Mouse (Mus musculus) heart, embryonic 14.5 days (tissue): ENCODE measurements at regions not wholly inside any gene's neighbourhood (a gene's known extent, or its start where the extent isn't known, plus 50 kb on each side); places are given as distances from the start of the nearest gene placed in this dataset.

Experiments used
- ATAC-seq: fragments of 200-750 bp; cut with Nextera tagmentation; 2 replicates; pipeline ENCODE4 v1.8.0; 2017; ENCODE audit warnings: low read depth, moderate TSS enrichment; ENCODE audit not compliant: insufficient number of reproducible peaks, insufficient read depth, low FRiP score
- H3K27ac ChIP-seq, 2 experiments: fragments of 200-500 bp in 1 of 2; fragments of 300-500 bp in 1 of 2; sonication (generic) in 1 of 2; replicated peaks in 1 of 2; 2 replicates each; pipeline ENCODE4 v1.5.1; 2012 to 2014; ENCODE audit warnings: low read depth in 2 of 2, low read length in 2 of 2, control low read depth in 1 of 2, mild to moderate bottlenecking in 1 of 2, mixed read lengths in 1 of 2; ENCODE audit not compliant: control insufficient read depth in 1 of 2, insufficient read depth in 1 of 2
- H3K27me3 ChIP-seq: fragments of 300-500 bp; sonication (generic); 2 replicates; pipeline ENCODE4 v1.6.1; 2014; ENCODE audit warnings: mild to moderate bottlenecking, low read length, control low read depth; ENCODE audit not compliant: control insufficient read depth, insufficient read depth
- H3K36me3 ChIP-seq: fragments of 300-500 bp; sonication (generic); 2 replicates; pipeline ENCODE4 v1.6.1; 2014; ENCODE audit warnings: mild to moderate bottlenecking, control low read depth, low read length, mixed read lengths; ENCODE audit not compliant: control insufficient read depth, insufficient read depth
- H3K4me1 ChIP-seq, 2 experiments: fragments of 200-500 bp in 1 of 2; fragments of 300-500 bp in 1 of 2; sonication (generic) in 1 of 2; 2 replicates each; pipeline ENCODE4 v1.6.1; 2012 to 2014; ENCODE audit warnings: low read length in 2 of 2, control low read depth in 1 of 2, mixed read lengths in 1 of 2; ENCODE audit not compliant: control insufficient read depth in 2 of 2, insufficient read depth in 2 of 2
- H3K4me2 ChIP-seq: fragments of 300-500 bp; sonication (generic); 2 replicates; pipeline ENCODE4 v1.6.1; 2014; ENCODE audit warnings: mild to moderate bottlenecking, low read length
- H3K4me3 ChIP-seq, 2 experiments: fragments of 200-500 bp in 1 of 2; fragments of 300-500 bp in 1 of 2; sonication (generic) in 1 of 2; 2 replicates each; pipeline ENCODE4 v1.5.1; 2012 to 2014; ENCODE audit warnings: low read length in 2 of 2, mild to moderate bottlenecking in 2 of 2, control low read depth in 1 of 2, low read depth in 1 of 2, moderate library complexity in 1 of 2; ENCODE audit not compliant: control insufficient read depth in 1 of 2, insufficient read depth in 1 of 2
- H3K9ac ChIP-seq: fragments of 300-500 bp; sonication (generic); 2 replicates; pipeline ENCODE4 v1.6.1; 2014; ENCODE audit warnings: mild to moderate bottlenecking, low read length
- H3K9me3 ChIP-seq: fragments of 300-500 bp; sonication (generic); 2 replicates; pipeline ENCODE4 v1.6.1; 2016; ENCODE audit warnings: low read length, control low read depth; ENCODE audit not compliant: control insufficient read depth
- WGBS: fragments of 180-500 bp; shearing (Covaris S2); extraction: QIAGEN DNeasy Blood & Tissue Kit; methylation state at CpG from one replicate; pipeline ENCODE4 v1.1.7; 2014; 5-methylcytosine and 5-hydroxymethylcytosine counted together

DNA sequence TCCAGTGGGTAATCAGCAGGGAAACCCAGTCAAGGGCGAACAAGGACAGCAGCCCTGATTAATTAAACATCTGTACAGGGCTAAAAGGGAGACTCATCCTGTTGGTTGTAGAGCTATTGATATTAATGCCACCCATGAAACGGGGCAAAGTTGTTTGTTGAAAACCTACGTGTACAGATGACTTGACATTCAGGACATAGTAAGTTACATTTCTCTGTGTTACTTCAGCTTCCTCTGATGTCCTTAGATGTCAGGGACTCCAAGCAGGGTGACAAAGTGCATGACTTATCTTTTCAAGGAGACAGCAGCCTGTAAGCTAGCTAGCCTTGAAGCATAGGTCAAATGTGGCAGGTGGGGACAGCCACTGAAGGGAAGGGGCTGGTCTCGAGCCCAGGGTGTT, 390.5 kb downstream of the Ccdc171 start:
- 62% methylated on average over 4 of the region's 4 CpGs for WGBS
- ATAC-seq, result no peak
- no peak overlapping the region for H3K27ac ChIP-seq
- H3K27me3 ChIP-seq, result no peaks in the 10 kb centered on the region
- H3K4me3 ChIP-seq, result no peak overlapping the region
- no peak overlapping the region for H3K4me2 ChIP-seq
- H3K4me1 ChIP-seq, result no peaks in the 10 kb centered on the region
- H3K9me3 ChIP-seq, result no peaks in the 10 kb centered on the region
- no peak overlapping the region for H3K9ac ChIP-seq
- H3K36me3 ChIP-seq, result no peaks in the 10 kb centered on the region

DNA sequence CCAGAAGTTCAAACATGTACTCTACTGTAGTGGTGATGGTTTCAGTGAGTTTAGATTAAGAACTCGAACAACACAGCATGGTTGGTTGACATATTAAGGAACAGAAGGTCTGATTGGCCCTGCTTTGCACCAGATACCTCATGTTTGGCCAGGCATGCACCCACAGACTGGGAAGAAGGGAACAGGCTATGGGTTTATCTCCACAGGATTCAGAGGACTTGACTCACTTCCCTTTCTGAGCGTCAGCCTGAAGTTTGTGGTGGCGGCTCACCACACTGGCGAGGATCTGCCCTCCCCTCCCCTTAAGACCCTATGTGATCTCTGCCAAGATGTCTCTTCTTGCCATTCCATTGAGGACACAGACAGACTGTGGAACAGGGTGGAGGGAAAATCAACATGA, 391.7 kb downstream of the Ccdc171 start:
- H3K9me3 ChIP-seq, result peaks cover 3% of the 10 kb centered on the region; the same call in 1 of the 2 replicates
- H3K9ac ChIP-seq, result no peak overlapping the region
- no peaks in the 10 kb centered on the region for H3K4me1 ChIP-seq
- no peak overlapping the region for H3K27ac ChIP-seq
- no peaks in the 10 kb centered on the region for H3K36me3 ChIP-seq
- 68% methylated on average over 4 of the region's 4 CpGs for WGBS
- H3K27me3 ChIP-seq, result no peaks in the 10 kb centered on the region
- no peak overlapping the region for H3K4me2 ChIP-seq
- no peak overlapping the region for H3K4me3 ChIP-seq
- no peak for ATAC-seq

DNA sequence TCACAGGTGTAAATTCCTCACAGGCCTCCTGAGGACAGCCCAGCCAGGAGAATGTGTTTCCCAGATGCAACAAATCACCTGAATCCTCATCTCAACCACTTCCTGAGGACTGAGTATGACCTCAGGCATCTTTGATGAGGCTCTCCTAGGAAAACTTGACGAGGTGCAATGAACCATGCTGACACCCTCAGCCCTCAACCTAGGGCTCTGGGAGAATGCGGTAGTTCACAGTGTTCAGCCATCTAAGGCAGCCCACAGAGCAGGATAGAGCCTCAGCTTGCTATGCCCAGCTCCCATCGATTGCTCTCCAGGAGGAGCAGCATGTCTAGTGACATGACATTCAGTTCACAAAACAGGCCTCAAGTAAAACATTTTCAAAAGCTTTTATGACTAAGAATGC, 392.7 kb downstream of the Ccdc171 start:
- 85% methylated on average over 3 of the region's 3 CpGs for WGBS
- Histone ChIP-seq H3K27ac (no peak overlapping the region), H3K9me3 (peaks cover 5% of the 10 kb centered on the region; the same call in 1 of the 2 replicates), H3K4me3 (no peak overlapping the region), H3K9ac (no peak overlapping the region), H3K27me3 (no peaks in the 10 kb centered on the region), H3K4me1 (no peaks in the 10 kb centered on the region), H3K4me2 (no peak overlapping the region), H3K36me3 (no peaks in the 10 kb centered on the region)
- ATAC-seq, result no peak

DNA sequence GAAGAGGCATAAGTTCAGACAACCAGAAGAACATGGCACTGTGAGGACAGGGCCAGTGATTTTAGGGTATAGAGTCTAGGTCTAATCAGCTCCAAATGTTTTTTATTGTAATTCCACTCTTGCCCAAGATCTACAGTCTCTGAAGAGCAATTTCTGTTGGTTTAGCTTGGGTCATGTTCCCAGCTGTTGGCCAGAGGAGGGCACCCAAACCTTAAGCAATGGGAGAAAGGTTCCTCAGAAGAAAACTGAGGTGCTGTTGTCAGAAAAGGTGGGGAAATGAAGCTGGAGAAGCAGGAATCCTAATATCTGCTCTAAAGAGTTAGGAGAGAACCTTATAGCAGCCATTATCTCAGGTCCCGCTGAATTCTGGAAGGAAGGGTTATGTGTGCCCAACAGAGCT, 393.7 kb downstream of the Ccdc171 start:
- no peaks in the 10 kb centered on the region for H3K4me1 ChIP-seq
- H3K4me3 ChIP-seq, result no peak overlapping the region
- no peaks in the 10 kb centered on the region for H3K27me3 ChIP-seq
- H3K4me2 ChIP-seq, result no peak overlapping the region
- no peak overlapping the region for H3K9ac ChIP-seq
- WGBS, result 29% methylated on average over 1 of the region's 1 CpGs
- ATAC-seq, result no peak
- H3K27ac ChIP-seq, result no peak overlapping the region
- peaks cover 5% of the 10 kb centered on the region; the same call in 1 of the 2 replicates for H3K9me3 ChIP-seq
- no peaks in the 10 kb centered on the region for H3K36me3 ChIP-seq

GRCm38 (mm10) chr4:83925118-83925842, 399.9 kb downstream of the Ccdc171 start:
- ATAC-seq, result no peak
- WGBS, result 55% methylated on average over 8 of the region's 8 CpGs
- Histone ChIP-seq H3K27me3 (no peaks in the 10 kb centered on the region), H3K4me1 (no peaks in the 10 kb centered on the region), H3K9ac (no peak overlapping the region), H3K4me2 (no peak overlapping the region), H3K36me3 (no peaks in the 10 kb centered on the region), H3K4me3 (no peak overlapping the region), H3K27ac (no peak overlapping the region), H3K9me3 (peaks cover 5% of the 10 kb centered on the region; the same call in 1 of the 2 replicates)

GRCm38 (mm10) chr4:83926195-83926731, 400.9 kb downstream of the Ccdc171 start:
- no peak overlapping the region for H3K4me2 ChIP-seq
- WGBS, result 66% methylated on average over 11 of the region's 11 CpGs
- H3K4me3 ChIP-seq, result no peak overlapping the region
- no peaks in the 10 kb centered on the region for H3K36me3 ChIP-seq
- no peak overlapping the region for H3K27ac ChIP-seq
- H3K4me1 ChIP-seq, result no peaks in the 10 kb centered on the region
- H3K9ac ChIP-seq, result no peak overlapping the region
- no peak for ATAC-seq
- peaks cover 5% of the 10 kb centered on the region; the same call in 1 of the 2 replicates for H3K9me3 ChIP-seq
- H3K27me3 ChIP-seq, result no peaks in the 10 kb centered on the region

- Histone ChIP-seq H3K4me1 (peaks cover 0 to 3% of the 10 kb centered on the region in 2 experiments; a peak in 1 of 4 replicates), H3K4me2 (no peak overlapping the region), H3K9ac (no peak overlapping the region), H3K27ac (no peak overlapping the region), H3K27me3 (no peaks in the 10 kb centered on the region), H3K4me3 (no peak overlapping the region), H3K36me3 (no peaks in the 10 kb centered on the region), H3K9me3 (no peaks in the 10 kb centered on the region)
- 58% methylated on average over 8 of the region's 8 CpGs for WGBS
- ATAC-seq, result no peak
Observed at GRCm38 (mm10) chr4:83931897-83932654, 406.7 kb downstream of the Ccdc171 start.
